Comparison of ENCODE assay signal across 12 mouse cellular contexts in genomic region chr16:64264960-64265736, GRCm38 (mm10).
DNase-seq lines count a peak whose midpoint lies in the region; ATAC-seq lines count a peak whose summit lies in the region.
"Had no signal": no experiment of that assay in that cellular context is flagged by ENCODE, and none has a peak within 500 bp of the region (broad histone marks: within the 10 kb centered on the region; RNA-seq: fewer than 3 reads in every experiment).

No protein-coding gene starts in this region.

- no peak overlapping the region for H3K4me3 ChIP-seq in hindbrain, embryonic 11.5 days (ENCODE audit: low read depth, low read length)
- H3K4me3 ChIP-seq: limb, embryonic 12.5 days had no signal

- H3K36me3 ChIP-seq in hindbrain, embryonic 11.5 days (ENCODE audit: control insufficient read depth, insufficient read depth, low read length): no peaks in the 10 kb centered on the region
- H3K36me3 ChIP-seq: limb, embryonic 12.5 days had no signal

- H3K4me2 ChIP-seq in hindbrain, embryonic 11.5 days (replicated peaks; ENCODE audit: low read depth, low read length): no peak overlapping the region
- H3K4me2 ChIP-seq: limb, embryonic 12.5 days had no signal

- ATAC-seq in hindbrain, embryonic 11.5 days (ENCODE audit: low FRiP score): peak; percentile 81
- ATAC-seq in megakaryocyte progenitor cell, adult 5-6 weeks (replicated peaks; ENCODE audit: poor library complexity): no peak

- no peaks in the 10 kb centered on the region for H3K4me1 ChIP-seq in hindbrain, embryonic 11.5 days (replicated peaks; ENCODE audit: control insufficient read depth, insufficient read depth, low read length)
- H3K4me1 ChIP-seq: limb, embryonic 12.5 days had no signal

- intact Hi-C loops in left cerebral cortex, postnatal 14 days (cut with DNase I): no loop called here
- intact Hi-C loops in gastrocnemius, postnatal 36 days (cut with DNase I): no loop called here

- 57% methylated on average over 11 of the region's 11 CpGs for WGBS in hindbrain, embryonic 11.5 days

- no peaks in the 10 kb centered on the region for H3K27me3 ChIP-seq in hindbrain, embryonic 11.5 days (ENCODE audit: control insufficient read depth, insufficient read depth, low read length)
- H3K27me3 ChIP-seq: limb, embryonic 12.5 days had no signal

- H3K9ac ChIP-seq in hindbrain, embryonic 11.5 days (ENCODE audit: low read depth, low read length): no peak overlapping the region
- H3K9ac ChIP-seq: limb, embryonic 12.5 days had no signal

- H3K27ac ChIP-seq in hindbrain, embryonic 11.5 days (ENCODE audit: low read depth, low read length): 0 out of 2 replicates have a peak overlapping the region, but pooled peaks have one; percentile 8
- H3K27ac ChIP-seq: limb, embryonic 12.5 days; stomach, postnatal 0 days had no signal

- DNase-seq in left cerebral cortex, postnatal 14 days (ENCODE audit: low spot score in 2 of 2): peak; percentile 14 to 23
- DNase-seq in left cerebral cortex, adult 11 months (ENCODE audit: low spot score): no peak
- DNase-seq in hindbrain, embryonic 11.5 days (ENCODE audit: low spot score): peak; percentile 33
- DNase-seq in layer of hippocampus, postnatal 14 days (ENCODE audit: low spot score in 2 of 2): peak; percentile 24 to 67
- DNase-seq in right cerebral cortex, postnatal 25 days: peak; percentile 5
- DNase-seq in gastrocnemius, postnatal 36 days: no peak
- no peak for DNase-seq in cerebellum, adult 18-20 months
- DNase-seq: kidney, adult 2 months; retina, postnatal 1 day had no signal

- H3K9me3 ChIP-seq in hindbrain, embryonic 11.5 days (ENCODE audit: control insufficient read depth, low read length): no peaks in the 10 kb centered on the region
- H3K9me3 ChIP-seq: limb, embryonic 12.5 days had no signal

Comparison
In these comparisons a context has a peak if more than half of its experiments do, and no peak if none do; other contexts are left out.
1. DNase-seq: peak in left cerebral cortex, postnatal 14 days (2 of 2), hindbrain, embryonic 11.5 days (single experiment), layer of hippocampus, postnatal 14 days (2 of 2) and right cerebral cortex, postnatal 25 days (single experiment); none in left cerebral cortex, adult 11 months (single experiment), gastrocnemius, postnatal 36 days (0 of 2) and cerebellum, adult 18-20 months (0 of 2).